ENCODE assay signal across 17 mouse cellular contexts in genomic region chr17:52350696-52351095, GRCm38 (mm10).
"Had no signal": no experiment of that assay in that cellular context is flagged by ENCODE, and none has a peak within 500 bp of the region (broad histone marks: within the 10 kb centered on the region; RNA-seq: fewer than 3 reads in every experiment).

No protein-coding gene starts in this region.

- H3K36me3 ChIP-seq: liver, embryonic 13.5 days; liver, embryonic 15.5 days; lung, embryonic 15.5 days; midbrain, embryonic 10.5 days; midbrain, embryonic 12.5 days; neural tube, embryonic 12.5 days; stomach, embryonic 15.5 days had no signal

- ATAC-seq: liver, postnatal 0 days; lung, postnatal 0 days; midbrain, embryonic 16.5 days had no signal

- H3K27ac ChIP-seq: liver, embryonic 13.5 days; liver, embryonic 15.5 days; lung, embryonic 15.5 days; midbrain, embryonic 10.5 days; midbrain, embryonic 12.5 days; neural tube, embryonic 12.5 days; stomach, embryonic 15.5 days; stomach, postnatal 0 days had no signal

- H3K27me3 ChIP-seq: liver, embryonic 13.5 days; liver, embryonic 15.5 days; lung, embryonic 15.5 days; midbrain, embryonic 12.5 days; neural tube, embryonic 12.5 days; stomach, embryonic 15.5 days had no signal

- H3K4me1 ChIP-seq: liver, embryonic 13.5 days; liver, embryonic 15.5 days; lung, embryonic 15.5 days; midbrain, embryonic 10.5 days; midbrain, embryonic 12.5 days; neural tube, embryonic 12.5 days; stomach, embryonic 15.5 days had no signal

- H3K4me2 ChIP-seq: liver, embryonic 11.5 days; liver, embryonic 13.5 days; liver, embryonic 15.5 days; lung, embryonic 15.5 days; midbrain, embryonic 12.5 days; neural tube, embryonic 12.5 days; stomach, embryonic 15.5 days had no signal

- H3K4me3 ChIP-seq: liver, embryonic 13.5 days; liver, embryonic 15.5 days; lung, embryonic 15.5 days; midbrain, embryonic 10.5 days; midbrain, embryonic 12.5 days; myocyte; neural tube, embryonic 12.5 days; stomach, embryonic 15.5 days had no signal

- H3K9ac ChIP-seq: liver, embryonic 13.5 days; liver, embryonic 15.5 days; liver, postnatal 0 days; lung, embryonic 15.5 days; midbrain, embryonic 12.5 days; neural tube, embryonic 12.5 days; stomach, embryonic 15.5 days had no signal

- DNase-seq: liver, embryonic 13.5 days; liver, postnatal 0 days; lung, adult 2 months; lung, postnatal 14 days; lung, postnatal 4 days; midbrain, embryonic 14.5 days had no signal

- H3K9me3 ChIP-seq: liver, embryonic 13.5 days; liver, embryonic 15.5 days; lung, embryonic 15.5 days; midbrain, embryonic 10.5 days; midbrain, embryonic 12.5 days; neural tube, embryonic 12.5 days; stomach, embryonic 15.5 days had no signal
